ENCODE assay signal across 15 mouse cellular contexts in genomic region chr16:95873297-95873696, GRCm38 (mm10).
DNase-seq lines count a peak whose midpoint lies in the region.
"Had no signal": no experiment of that assay in that cellular context is flagged by ENCODE, and none has a peak within 500 bp of the region (broad histone marks: within the 10 kb centered on the region; RNA-seq: fewer than 3 reads in every experiment).

No protein-coding gene starts in this region.

- DNase-seq in heart, adult 11 months: peak; percentile 58
- no peak for DNase-seq in heart, adult 18-20 months
- DNase-seq in kidney, adult 18-20 months: peak; percentile 1
- DNase-seq in kidney, adult 11 months: no peak
- peak; percentile 1 for DNase-seq in thymus, postnatal 25 days
- no peak for DNase-seq in thymus, adult 18-20 months
- DNase-seq in thymus, postnatal 4 days: peak; percentile 12
- DNase-seq: adrenal gland, adult 8-10 months; adrenal gland, postnatal 25 days; B cell, adult 2 months; cerebellum, adult 11-12 months; cerebellum, adult 8-10 months; cerebellum, postnatal 10 days; cerebellum, postnatal 36 days; embryo, embryonic 11 days had no signal

Comparison
In these comparisons a context has a peak if more than half of its experiments do, and no peak if none do; other contexts are left out.
1. DNase-seq: peak in heart, adult 11 months (single experiment), kidney, adult 18-20 months (single experiment), thymus, postnatal 25 days (single experiment) and thymus, postnatal 4 days (single experiment); none in heart, adult 18-20 months (0 of 2), kidney, adult 11 months (single experiment) and thymus, adult 18-20 months (0 of 2).